Mouse (Mus musculus): ENCODE data around the gene Acadm. TPM values are rescaled to one million over a fixed set of nuclear protein-coding genes. Genes with fewer than 3 reads are reported as not detected.

Gene Acadm
- polyA plus RNA-seq (2014; fragmentation: Nextera tagmentation; extraction: Ambion mirVana): 56.5 and 66.1 TPM in 2 replicates

GRCm38 (mm10) chr3:153944335-153944990, at the start of gene Acadm:
Gene Acadm, minus strand, starts transcription at chr3:153944632.
- Histone ChIP-seq H3K27ac (ENCODE audit: low read depth, low read length) (peak within 1 kb of the TSS; percentile 70), H3K4me2 (ENCODE audit: low read depth, low read length) (peak within 1 kb of the TSS; percentile 71), H3K27me3 (ENCODE audit: control insufficient read depth, insufficient read depth, low read length) (no peaks in the 10 kb centered on the region), H3K4me3 (ENCODE audit: low read depth, low read length) (peak within 1 kb of the TSS; percentile 71), H3K36me3 (ENCODE audit: control insufficient read depth, insufficient read depth, low read length) (no peaks in the 10 kb centered on the region), H3K9ac (replicated peaks; ENCODE audit: low read depth, low read length) (peak within 1 kb of the TSS; percentile 73), H3K9me3 (ENCODE audit: control insufficient read depth, low read length) (no peaks in the 10 kb centered on the region), H3K4me1 (ENCODE audit: control insufficient read depth, insufficient read depth, low read length) (0 out of 2 replicates have a peak, but pooled peaks cover 4% of the 10 kb centered on the region)
- peak; percentile 95 for ATAC-seq (ENCODE audit: low read depth)
- WGBS: under 1% methylated on average over 36 of the region's 41 CpGs

GRCm38 (mm10) chr3:153984428-153985340, 40.3 kb upstream of the Acadm start:
- 46% methylated on average over 10 of the region's 10 CpGs for WGBS
- no peaks in the 10 kb centered on the region for H3K36me3 ChIP-seq (ENCODE audit: control insufficient read depth, insufficient read depth, low read length)
- no peak overlapping the region for H3K27ac ChIP-seq (ENCODE audit: low read depth, low read length)
- no peaks in the 10 kb centered on the region for H3K4me1 ChIP-seq (ENCODE audit: control insufficient read depth, insufficient read depth, low read length)
- ATAC-seq (ENCODE audit: low read depth): peak; percentile 65
- no peak overlapping the region for H3K9ac ChIP-seq (replicated peaks; ENCODE audit: low read depth, low read length)
- H3K4me3 ChIP-seq (ENCODE audit: low read depth, low read length): no peak overlapping the region
- no peaks in the 10 kb centered on the region for H3K27me3 ChIP-seq (ENCODE audit: control insufficient read depth, insufficient read depth, low read length)
- H3K4me2 ChIP-seq (ENCODE audit: low read depth, low read length): no peak overlapping the region
- H3K9me3 ChIP-seq (ENCODE audit: control insufficient read depth, low read length): no peaks in the 10 kb centered on the region

GRCm38 (mm10) chr3:153980611-153981010, 36.2 kb upstream of the Acadm start:
- Histone ChIP-seq H3K36me3 (ENCODE audit: control insufficient read depth, insufficient read depth, low read length) (no peaks in the 10 kb centered on the region), H3K9me3 (ENCODE audit: control insufficient read depth, low read length) (no peaks in the 10 kb centered on the region), H3K4me2 (ENCODE audit: low read depth, low read length) (no peak overlapping the region), H3K9ac (replicated peaks; ENCODE audit: low read depth, low read length) (no peak overlapping the region), H3K4me1 (ENCODE audit: control insufficient read depth, insufficient read depth, low read length) (no peaks in the 10 kb centered on the region), H3K27ac (ENCODE audit: low read depth, low read length) (no peak overlapping the region), H3K27me3 (ENCODE audit: control insufficient read depth, insufficient read depth, low read length) (no peaks in the 10 kb centered on the region), H3K4me3 (ENCODE audit: low read depth, low read length) (no peak overlapping the region)
- ATAC-seq (ENCODE audit: low read depth): no peak
- WGBS: 48% methylated on average over 2 of the region's 2 CpGs

- 83% methylated on average over 7 of the region's 7 CpGs for WGBS
- H3K4me2 ChIP-seq (ENCODE audit: low read depth, low read length): no peak overlapping the region
These were observed 31.4 kb upstream of the Acadm start for GRCm38 (mm10) chr3:153975791-153976190.

GRCm38 (mm10) chr3:153975060-153975459, 30.6 kb upstream of the Acadm start:
- Histone ChIP-seq H3K9me3 (ENCODE audit: control insufficient read depth, low read length) (no peaks in the 10 kb centered on the region), H3K36me3 (ENCODE audit: control insufficient read depth, insufficient read depth, low read length) (no peaks in the 10 kb centered on the region), H3K4me3 (ENCODE audit: low read depth, low read length) (peak overlapping the region; percentile 58; the same call in 1 of the 2 replicates), H3K27me3 (ENCODE audit: control insufficient read depth, insufficient read depth, low read length) (no peaks in the 10 kb centered on the region), H3K27ac (ENCODE audit: low read depth, low read length) (no peak overlapping the region), H3K9ac (replicated peaks; ENCODE audit: low read depth, low read length) (no peak overlapping the region; the same call in 1 of the 2 replicates), H3K4me2 (ENCODE audit: low read depth, low read length) (peak overlapping the region; percentile 98), H3K4me1 (ENCODE audit: control insufficient read depth, insufficient read depth, low read length) (0 out of 2 replicates have a peak, but pooled peaks cover 6% of the 10 kb centered on the region)
- WGBS: 5% methylated on average over 6 of the region's 6 CpGs
- ATAC-seq (ENCODE audit: low read depth): peak; percentile 20; the same call in 1 of the 2 replicates

More at GRCm38 (mm10) chr3:153975791-153976190, 31.4 kb upstream of the Acadm start:
- Histone ChIP-seq H3K9me3 (ENCODE audit: control insufficient read depth, low read length) (no peaks in the 10 kb centered on the region), H3K9ac (replicated peaks; ENCODE audit: low read depth, low read length) (no peak overlapping the region), H3K27me3 (ENCODE audit: control insufficient read depth, insufficient read depth, low read length) (no peaks in the 10 kb centered on the region), H3K27ac (ENCODE audit: low read depth, low read length) (no peak overlapping the region), H3K4me3 (ENCODE audit: low read depth, low read length) (no peak overlapping the region), H3K36me3 (ENCODE audit: control insufficient read depth, insufficient read depth, low read length) (no peaks in the 10 kb centered on the region), H3K4me1 (ENCODE audit: control insufficient read depth, insufficient read depth, low read length) (0 out of 2 replicates have a peak, but pooled peaks cover 6% of the 10 kb centered on the region)
- ATAC-seq (ENCODE audit: low read depth): no peak

GRCm38 (mm10) chr3:153973949-153974760, 29.7 kb upstream of the Acadm start:
- H3K27ac ChIP-seq (ENCODE audit: low read depth, low read length): no peak overlapping the region
- H3K9ac ChIP-seq (replicated peaks; ENCODE audit: low read depth, low read length): peak overlapping the region; percentile 69
- peak overlapping the region; percentile 98 for H3K4me2 ChIP-seq (ENCODE audit: low read depth, low read length)
- H3K4me1 ChIP-seq (ENCODE audit: control insufficient read depth, insufficient read depth, low read length): 0 out of 2 replicates have a peak, but pooled peaks cover 6% of the 10 kb centered on the region
- no peaks in the 10 kb centered on the region for H3K9me3 ChIP-seq (ENCODE audit: control insufficient read depth, low read length)
- H3K4me3 ChIP-seq (ENCODE audit: low read depth, low read length): peak overlapping the region; percentile 58
- ATAC-seq (ENCODE audit: low read depth): peak; percentile 44
- no peaks in the 10 kb centered on the region for H3K36me3 ChIP-seq (ENCODE audit: control insufficient read depth, insufficient read depth, low read length)
- 4% methylated on average over 21 of the region's 21 CpGs for WGBS
- no peaks in the 10 kb centered on the region for H3K27me3 ChIP-seq (ENCODE audit: control insufficient read depth, insufficient read depth, low read length)

- Histone ChIP-seq H3K27ac (ENCODE audit: low read depth, low read length) (no peak within 1 kb of the TSS), H3K27me3 (ENCODE audit: control insufficient read depth, insufficient read depth, low read length) (no peaks in the 10 kb centered on the region), H3K9ac (replicated peaks; ENCODE audit: low read depth, low read length) (peak within 1 kb of the TSS; percentile 69), H3K4me2 (ENCODE audit: low read depth, low read length) (peak within 1 kb of the TSS; percentile 98), H3K36me3 (ENCODE audit: control insufficient read depth, insufficient read depth, low read length) (no peaks in the 10 kb centered on the region), H3K4me3 (ENCODE audit: low read depth, low read length) (peak within 1 kb of the TSS; percentile 58), H3K4me1 (ENCODE audit: control insufficient read depth, insufficient read depth, low read length) (0 out of 2 replicates have a peak, but pooled peaks cover 6% of the 10 kb centered on the region), H3K9me3 (ENCODE audit: control insufficient read depth, low read length) (no peaks in the 10 kb centered on the region)
- peak; percentile 94 for ATAC-seq (ENCODE audit: low read depth)
- under 1% methylated on average over 65 of the region's 66 CpGs for WGBS
These were observed 28.9 kb upstream of the Acadm start, which contains the start of gene Slc44a5 for GRCm38 (mm10) chr3:153973171-153973948. Gene Slc44a5, plus strand, starts transcription at chr3:153973436.

- no peaks in the 10 kb centered on the region for H3K36me3 ChIP-seq (ENCODE audit: control insufficient read depth, insufficient read depth, low read length)
- H3K9me3 ChIP-seq (ENCODE audit: control insufficient read depth, low read length): no peaks in the 10 kb centered on the region
- no peak overlapping the region for H3K4me2 ChIP-seq (ENCODE audit: low read depth, low read length)
- H3K27ac ChIP-seq (ENCODE audit: low read depth, low read length): no peak overlapping the region
- WGBS: 88% methylated on average over 4 of the region's 4 CpGs
- H3K4me1 ChIP-seq (ENCODE audit: control insufficient read depth, insufficient read depth, low read length): 0 out of 2 replicates have a peak, but pooled peaks cover under 1% of the 10 kb centered on the region
- no peak overlapping the region for H3K4me3 ChIP-seq (ENCODE audit: low read depth, low read length)
- no peak for ATAC-seq (ENCODE audit: low read depth)
- H3K27me3 ChIP-seq (ENCODE audit: control insufficient read depth, insufficient read depth, low read length): no peaks in the 10 kb centered on the region
- no peak overlapping the region for H3K9ac ChIP-seq (replicated peaks; ENCODE audit: low read depth, low read length)
These were observed 25.0 kb upstream of the Acadm start for GRCm38 (mm10) chr3:153969451-153969850.

Data from neural tube, embryonic 14.5 days (tissue).